Mouse (Mus musculus) T-helper 17 cell (primary cell): ENCODE data around the gene Gla.

Experiments
- in situ Hi-C, 2 experiments: fragments of 300-600 bp; cut with MboI, MseI; formaldehyde crosslinking; loops; 1 replicate in 1 of 2; 2 replicates in 1 of 2; pipeline ENCODE4 v1.15.1; 2025; ENCODE audit warnings: high pct_unique_total_duplicates in 2 of 2

Gene Gla

DNA sequence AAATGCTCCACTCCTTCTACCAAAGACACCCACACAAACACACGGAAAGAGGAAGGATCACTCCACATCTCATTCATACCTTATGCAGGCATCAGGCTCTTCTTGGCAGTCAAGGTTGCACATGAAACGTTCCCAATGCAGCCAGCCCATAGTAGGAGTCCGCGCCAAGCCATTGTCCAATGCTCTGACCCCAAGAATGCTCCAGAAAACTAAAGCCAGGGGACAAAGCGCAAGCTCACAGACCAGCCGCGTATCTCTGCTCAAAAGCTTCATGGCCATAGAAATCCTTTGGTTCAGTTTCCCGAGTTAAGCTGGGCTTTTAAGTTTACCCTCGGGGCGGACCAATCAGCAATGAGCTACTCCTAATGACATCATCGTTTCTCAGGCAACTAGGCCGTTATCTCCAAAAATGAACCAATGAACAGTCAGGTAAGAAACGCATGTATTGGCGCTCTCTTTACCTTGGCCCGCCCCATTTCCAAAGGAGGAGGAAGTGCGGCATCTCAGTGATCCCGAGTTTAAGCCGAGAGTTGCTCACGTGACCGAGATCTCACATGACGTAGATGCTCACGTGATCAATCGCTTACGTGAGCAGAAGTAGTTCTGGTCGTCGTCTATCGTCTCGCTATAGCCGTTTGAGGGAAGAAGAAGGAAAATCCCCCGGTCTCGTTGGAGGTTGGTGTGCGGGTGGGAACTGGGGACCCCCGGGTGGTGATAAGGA lies at the start of gene Gla, which contains the start of gene Hnrnph2:
Gene Gla (minus strand): TSS at position 467 of the 721 bp plus-strand sequence.
Gene Hnrnph2 (plus strand): TSS at position 521 of the 721 bp plus-strand sequence.
- in situ Hi-C loops: loop anchor here in 1 of 2 experiments (5.0 kb wide), 1 partner anchor 206 kb away; the partner anchor contains the start of gene Armcx2

DNA sequence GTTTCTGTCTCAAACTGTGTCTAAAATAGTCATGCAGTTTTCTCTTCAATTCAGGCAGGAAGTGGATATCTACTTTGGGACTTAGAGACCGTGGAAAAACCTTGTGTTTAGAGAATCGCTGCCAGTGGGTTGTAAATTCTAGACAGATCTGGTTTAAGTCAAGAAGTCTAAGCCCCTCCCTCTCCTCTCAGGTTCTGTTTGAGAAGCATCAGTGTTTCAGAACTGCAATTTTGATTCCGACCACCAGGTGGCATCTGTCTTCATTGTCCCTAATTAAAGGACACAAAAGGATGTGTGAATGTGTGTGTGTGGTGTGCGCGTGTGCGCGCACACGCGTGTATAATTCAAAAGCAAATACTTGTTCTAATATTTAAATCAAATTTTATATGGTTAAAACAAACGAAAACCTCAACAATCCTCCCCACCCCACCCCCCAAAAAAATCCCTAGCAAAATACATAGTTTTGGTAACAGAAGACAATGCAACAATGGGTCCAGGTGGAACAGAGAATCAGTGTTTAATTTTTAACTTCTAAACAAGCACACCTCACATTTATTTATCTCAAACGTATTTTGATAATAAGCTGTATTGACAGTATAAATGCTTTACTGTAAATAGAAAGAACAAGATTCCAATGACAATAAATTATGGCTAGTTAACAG lies 47.2 kb upstream of the Gla start:
- in situ Hi-C loops: no loop called here

DNA sequence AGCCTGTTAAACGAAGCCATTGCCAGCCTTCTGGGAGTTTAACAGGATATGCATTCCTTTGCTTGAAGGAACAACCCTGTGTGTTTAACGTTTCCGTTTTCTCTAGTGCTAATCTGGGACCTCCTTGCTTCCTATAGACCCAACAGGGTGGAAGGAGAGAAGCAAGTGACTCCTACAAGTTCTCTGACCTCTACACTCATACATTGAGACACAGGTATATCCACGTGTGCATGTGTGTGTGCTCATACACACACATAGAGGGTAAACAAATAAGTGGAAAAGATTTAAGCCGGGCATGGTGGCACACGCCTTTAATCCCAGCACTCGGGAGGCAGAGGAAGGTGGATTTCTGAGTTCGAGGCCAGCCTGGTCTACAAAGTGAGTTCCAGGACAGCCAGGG lies 46.5 kb upstream of the Gla start:
- in situ Hi-C loops: no loop called here

DNA sequence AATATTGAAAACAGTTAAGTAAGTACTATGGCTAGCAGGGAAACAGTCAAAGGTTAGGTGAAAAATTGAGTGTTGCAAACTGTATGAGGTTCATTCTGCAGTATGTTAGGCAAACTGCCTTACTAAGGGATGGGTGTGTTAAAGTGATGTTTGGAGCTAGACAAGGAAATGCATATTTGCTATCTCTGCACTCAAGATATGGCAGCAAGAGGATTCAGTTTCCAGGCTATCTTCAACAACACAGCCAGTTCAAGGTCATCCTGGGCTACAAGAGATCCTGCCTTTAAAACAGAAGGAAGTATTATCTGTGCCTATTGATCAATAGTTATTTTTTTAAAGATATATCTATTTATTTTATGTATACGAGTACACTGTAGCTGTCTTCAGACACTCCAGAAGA lies 45.4 kb upstream of the Gla start:
- in situ Hi-C loops: no loop called here

DNA sequence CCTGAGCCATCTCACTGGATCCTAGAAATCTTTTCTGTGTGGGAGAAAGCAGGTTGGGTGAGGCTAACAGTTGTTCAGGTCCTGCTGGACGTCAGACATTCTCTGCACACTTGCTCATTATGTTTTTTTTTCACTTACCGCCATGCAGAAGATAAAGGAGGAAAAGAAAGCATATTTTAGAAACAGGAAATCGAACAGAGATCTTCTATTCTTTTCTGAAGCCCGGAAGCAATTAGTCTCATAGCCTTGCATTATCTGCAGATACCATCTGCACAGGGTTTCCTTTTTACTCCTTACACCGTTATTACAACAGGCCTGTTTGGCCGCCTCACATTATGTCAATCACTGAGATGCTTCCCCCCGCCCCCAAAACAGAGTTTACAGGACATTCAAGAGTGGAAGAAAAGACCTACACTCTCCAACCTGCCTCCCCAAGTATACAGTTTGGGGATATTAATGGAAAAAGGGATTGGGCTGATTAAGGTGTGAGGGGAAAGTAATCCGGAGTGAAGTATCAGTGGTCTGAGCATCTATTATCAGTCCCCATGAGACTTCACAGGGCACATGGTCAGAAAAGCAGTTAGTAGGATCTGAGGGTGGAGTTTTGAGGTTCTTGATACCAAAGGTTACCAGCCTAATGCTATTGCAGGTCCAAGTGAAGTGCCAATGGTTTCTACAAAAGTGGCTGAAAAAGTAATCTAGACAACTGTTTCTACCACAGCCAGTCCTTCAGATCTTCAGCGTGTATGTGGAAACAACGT lies 40.3 kb upstream of the Gla start:
- in situ Hi-C loops: no loop called here

DNA sequence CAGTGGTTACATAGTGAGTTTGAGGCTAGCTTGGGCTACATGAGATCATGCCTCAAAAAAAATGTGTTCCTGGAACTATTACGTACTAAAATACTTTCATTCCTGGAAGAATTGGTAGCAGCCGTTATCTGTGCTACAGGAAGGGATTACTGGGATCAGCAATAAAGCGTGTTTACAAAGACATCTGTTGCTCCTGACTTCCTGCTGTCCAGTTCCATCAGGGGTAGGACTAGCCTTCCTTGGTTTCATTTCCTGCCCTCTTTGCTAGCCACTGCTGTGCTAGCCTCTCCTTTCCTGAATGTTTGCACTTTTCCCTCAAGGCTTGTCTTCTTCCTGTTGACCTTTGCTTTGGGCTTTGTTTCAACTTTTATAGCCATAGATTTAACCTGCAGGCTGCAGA lies 34.9 kb upstream of the Gla start:
- in situ Hi-C loops: no loop called here

DNA sequence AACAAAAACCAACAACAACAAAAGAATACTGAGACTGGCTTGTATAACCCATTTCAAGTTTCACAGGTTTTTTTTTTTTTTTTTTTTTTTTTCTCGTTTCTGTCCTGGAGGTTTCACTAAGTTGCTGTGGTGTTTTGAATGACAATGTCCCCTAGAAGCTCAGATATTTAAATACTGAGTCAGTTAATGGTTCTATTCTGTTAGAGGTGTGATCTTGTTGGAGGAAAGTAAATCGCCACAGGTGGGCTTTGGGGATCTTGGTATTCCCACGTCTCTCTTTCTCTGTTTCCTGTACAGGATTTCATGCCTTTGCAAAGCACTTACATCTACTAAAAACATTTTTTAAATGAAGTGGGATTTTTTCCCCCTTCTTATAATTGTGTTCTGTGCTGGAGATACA lies 34.2 kb upstream of the Gla start:
- in situ Hi-C loops: no loop called here

DNA sequence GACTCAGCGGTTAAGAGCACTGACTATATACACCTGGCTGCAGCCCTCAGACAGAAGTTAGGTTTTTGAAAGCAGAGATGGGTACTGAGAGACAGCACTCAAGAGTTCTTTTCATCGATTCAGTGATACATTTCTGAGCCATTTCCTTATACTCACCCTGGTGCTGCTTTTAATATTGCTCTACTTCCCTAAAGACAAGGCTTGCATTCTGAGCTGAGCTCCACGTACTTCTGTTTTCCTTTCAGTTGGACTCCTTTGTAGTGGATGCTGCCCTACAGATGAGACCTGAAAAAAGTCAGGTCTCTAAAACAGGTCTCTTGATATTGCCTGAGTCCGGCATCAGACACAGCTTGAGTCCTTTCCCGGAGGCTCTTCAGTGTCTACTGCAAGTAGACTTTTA lies 31.8 kb upstream of the Gla start:
- in situ Hi-C loops: no loop called here

DNA sequence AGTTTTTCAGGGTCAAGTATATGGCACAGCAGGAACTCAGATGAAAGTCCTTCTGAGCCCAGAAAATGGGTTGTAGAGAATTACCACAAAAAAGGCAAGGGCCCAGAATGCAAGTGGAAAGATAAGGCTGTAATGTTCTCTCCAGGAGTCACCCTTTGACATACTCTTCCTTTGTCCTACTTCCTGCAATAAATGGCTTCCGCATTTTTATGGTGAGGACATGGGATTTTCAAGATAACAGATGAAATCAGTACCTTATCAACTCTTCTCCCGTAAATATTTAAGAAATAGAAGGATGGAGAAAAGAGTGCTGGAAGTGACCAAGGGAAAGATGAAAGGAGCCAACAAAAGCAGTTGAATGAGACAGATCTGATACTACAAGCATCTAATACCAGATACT lies 27.3 kb upstream of the Gla start:
- in situ Hi-C loops: no loop called here

DNA sequence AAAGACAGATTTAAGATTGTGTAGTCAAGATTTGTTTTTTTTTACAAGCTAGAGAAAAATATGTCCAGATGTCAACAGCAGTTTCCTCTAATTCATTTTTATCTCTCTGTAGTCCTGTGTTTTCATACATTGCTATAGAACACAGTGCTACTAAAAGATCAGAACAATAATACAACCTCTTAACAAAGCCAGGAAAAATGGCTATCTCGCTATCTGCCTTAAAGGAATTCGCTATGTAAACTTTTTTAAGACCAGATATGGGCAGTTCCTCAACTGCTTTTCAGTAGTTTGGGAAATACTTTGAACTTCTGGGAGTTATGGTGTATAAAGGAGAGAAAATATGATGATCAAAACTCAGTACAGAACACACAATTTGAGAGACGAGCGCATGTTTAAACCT lies 22.4 kb upstream of the Gla start:
- in situ Hi-C loops: no loop called here

DNA sequence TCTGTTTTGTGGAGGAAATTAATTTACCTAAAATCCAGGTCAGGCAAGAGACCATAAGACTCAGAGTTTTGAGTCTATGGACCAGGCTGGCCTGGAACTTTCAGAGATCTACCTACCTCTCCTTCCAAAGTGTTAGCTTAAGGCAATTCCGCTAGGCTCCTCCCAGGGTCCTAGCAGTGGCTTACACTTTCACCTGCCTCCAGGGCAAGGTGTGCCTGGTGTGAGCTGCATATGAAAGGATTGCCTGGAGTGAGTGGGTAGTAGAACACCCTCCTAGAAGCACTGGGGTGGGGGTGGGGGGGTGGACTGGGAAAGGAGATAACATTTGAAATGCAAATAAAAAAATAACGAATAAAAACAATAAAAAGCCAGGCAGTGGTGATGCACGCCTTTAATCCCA lies 20.8 kb upstream of the Gla start:
- in situ Hi-C loops: no loop called here

DNA sequence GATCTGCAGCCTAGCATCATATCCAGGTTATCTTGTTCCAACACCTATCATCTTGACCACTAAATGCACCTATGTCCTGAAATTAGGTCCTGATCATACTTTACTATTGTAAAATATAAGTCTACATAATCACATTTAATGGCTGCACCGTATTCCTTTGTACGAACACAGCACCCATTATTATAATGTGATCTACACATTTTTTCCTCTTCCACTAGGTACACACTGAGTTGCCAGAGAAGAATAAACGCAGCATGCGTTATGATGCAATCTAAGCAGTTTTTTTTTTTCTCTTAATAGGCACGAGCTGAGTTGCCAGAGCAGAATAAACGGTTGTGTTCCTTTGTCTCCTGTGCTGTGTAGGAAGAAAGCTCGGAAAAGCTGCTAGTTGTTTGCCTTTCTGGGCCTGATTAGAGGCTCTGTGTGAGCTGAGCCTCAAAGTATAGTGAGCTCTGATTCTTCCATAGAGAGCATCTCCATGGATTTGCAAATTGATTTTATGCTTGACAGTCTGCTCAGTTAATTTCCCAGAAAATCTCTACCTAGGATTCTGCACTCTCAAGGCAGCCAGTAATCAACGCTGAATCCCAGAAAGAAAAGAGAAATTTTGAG lies 19.4 kb upstream of the Gla start:
- in situ Hi-C loops: no loop called here

DNA sequence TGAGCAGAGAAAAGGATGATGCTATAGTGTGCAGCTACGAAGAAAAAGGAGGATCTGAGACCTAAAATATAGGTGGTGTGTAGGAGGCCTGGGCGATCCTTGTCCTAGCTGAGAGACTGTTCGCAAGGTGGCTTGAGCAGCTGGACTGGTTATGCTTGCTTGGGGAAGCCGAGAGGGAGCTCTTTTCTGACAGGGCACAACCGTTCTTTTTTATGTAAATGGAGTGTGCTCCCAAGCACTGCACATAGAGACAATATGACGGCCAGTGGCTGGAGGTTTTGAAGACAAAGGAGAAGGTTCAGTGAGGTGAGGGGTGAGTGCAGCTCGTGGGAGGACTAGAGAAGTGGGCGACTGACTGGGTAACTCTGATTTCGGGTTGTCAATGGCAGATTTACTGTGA lies 18.8 kb upstream of the Gla start:
- in situ Hi-C loops: no loop called here

DNA sequence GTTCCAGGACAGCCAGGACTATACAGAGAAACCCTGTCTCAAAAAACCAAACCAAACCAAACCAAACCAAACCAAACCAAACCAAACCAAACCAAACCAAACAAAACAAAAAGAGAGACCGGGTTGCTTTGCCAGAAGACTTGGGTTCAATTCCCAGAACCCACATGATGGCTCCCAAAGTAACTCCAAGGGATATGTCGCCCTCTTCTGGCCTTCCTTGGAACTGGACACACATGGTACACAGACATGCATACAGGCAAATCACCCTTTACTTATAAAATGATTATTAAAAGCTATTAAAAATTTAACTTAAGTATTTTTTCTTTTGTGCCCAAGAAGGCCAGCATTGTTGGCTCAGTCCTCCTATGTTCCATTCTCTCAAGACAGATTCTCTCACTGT lies 13.4 kb upstream of the Gla start:
- in situ Hi-C loops: no loop called here

DNA sequence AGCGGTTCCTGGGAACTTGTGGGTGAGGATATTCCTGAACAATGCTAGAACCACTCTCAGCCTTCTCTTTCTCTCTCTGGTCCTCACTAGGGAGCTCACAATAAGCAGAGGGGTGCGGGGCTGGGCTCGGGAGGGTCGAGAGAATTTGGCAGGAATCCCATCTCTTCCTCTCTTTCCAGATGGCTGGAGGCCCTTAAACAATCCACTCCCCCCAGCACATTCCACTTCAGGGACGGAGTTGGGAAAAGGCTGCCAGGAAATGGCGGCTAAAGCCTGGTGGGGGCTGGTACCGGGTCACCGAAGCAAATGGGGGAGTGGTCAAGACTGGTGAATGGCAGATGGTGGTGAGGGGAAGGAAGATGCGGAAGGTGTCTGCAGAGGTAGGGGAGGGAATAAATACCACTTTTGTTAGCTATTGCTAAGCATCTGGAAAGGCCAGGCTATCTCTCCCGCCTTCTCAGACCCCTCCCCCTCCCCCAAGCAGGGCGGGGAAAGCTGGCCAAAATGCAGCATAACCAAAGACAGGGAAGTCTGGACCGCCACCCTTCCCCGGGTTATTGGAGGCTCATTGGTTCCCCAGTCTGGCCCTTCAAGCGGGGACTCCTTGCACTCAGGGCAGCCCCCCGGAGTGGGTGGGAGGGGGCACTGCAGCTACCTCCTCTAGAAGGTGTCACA lies 11.5 kb upstream of the Gla start:
- in situ Hi-C loops: no loop called here

DNA sequence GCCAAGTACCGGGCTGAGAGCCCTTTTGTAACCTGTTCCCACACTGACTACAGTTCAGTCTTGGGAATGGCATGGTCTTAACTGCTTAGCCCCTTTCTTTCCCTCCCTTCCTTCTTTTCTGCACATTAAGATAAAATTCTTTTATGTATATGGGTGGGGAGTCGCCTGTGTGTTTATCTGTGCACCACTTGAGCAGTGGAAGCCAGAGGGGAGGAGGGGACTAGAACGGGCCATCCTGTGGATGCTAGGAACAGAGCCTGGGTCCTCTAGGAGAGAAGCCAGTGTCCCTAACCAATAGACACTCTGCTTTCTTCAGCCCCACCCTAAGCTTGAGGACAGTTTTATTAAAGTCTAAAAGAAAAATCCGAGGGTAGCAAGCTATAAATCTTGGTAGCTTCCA lies 10.1 kb upstream of the Gla start:
- in situ Hi-C loops: no loop called here

DNA sequence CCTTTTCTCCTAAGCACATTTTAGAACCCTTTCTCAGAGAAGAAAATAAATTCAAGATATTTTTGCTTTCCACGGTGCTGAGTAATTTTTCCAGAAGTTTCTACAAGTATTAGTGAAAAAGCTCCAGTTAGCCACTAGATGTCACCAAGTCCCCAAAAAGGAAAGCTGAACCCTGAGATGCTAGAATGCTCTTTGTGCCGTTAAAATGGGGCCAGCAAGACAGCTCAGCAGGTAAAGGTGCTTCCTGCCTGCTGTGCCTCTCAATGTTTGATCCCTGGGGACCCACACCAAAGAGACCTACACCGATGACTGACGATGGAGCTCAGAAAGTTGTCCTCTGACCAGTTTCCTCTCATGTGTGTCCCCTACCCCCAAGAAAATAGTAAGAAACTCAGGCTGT lies 8.5 kb upstream of the Gla start:
- in situ Hi-C loops: loop anchor here in 1 of 2 experiments (5.0 kb wide), 1 partner anchor 73 kb away; no protein-coding TSS in a partner anchor

DNA sequence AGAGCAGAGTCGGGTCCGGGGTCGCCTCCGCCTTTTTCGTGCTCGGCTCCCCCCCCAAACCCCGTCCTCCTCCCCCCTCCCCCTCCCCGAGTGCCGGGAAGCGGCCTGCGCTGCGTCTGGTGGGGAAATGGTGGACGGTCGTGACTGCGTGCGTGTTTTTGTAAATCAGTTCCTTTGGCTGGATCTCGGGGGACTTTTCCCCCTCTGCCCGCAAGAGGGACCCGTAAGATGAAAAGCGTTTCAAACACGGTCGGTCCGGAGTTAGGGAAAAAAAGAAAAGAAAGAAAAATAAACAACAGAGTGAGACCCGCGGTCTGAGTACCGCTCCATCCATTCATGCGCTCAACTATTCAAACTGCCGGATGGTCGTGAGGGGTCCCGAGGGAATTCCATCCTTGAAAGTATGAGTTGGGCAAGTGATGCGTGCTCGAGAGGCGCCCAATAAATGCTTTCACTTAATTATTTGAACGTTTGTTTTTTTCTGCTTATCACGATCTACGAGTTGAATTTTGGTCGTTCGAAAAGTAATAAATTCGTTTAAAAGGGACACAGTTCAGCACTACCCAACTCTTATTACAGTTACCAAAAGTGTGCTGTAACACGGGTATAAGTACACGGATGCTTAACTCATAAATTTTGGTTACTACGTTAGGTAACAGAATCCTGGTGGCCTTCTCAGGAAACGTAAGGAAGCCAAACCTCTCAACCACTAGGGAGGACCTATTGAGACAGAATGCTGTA lies 625 bp upstream of the Gla start:
- in situ Hi-C loops: loop anchor here in 1 of 2 experiments (5.0 kb wide), 1 partner anchor 206 kb away; the partner anchor contains the start of gene Armcx2

DNA sequence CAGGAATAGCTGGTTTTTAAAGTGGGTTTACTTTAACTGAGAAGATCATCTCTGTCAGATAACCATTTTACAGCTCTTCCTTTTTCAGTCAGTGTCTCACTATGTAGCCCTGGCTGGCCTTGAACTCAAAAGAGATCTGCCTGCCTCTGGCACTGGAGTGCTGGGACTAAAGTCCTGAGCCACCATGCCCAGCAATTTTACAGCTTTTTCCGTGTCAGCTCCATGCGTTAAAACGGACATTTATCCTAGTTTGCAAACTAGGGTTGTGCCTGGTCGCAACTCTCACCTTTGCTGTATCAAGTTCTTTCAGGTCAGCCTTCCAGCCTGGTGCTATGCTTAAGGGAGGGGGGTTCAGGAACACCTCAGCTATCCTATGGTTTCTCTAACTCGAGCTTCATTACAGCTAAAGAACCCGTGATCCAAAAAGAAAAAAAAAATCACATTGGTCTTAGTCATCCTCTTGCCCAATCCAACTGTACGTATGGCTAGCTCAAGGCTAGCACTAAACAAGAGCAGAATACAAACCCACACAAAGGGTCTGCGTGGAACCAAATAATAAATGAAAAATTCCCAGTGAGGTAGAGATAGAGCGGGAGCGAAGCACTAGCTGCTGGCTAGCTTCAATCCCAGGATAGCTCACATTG lies 881 bp downstream of the Gla start:
- in situ Hi-C loops: loop anchor here in 1 of 2 experiments (5.0 kb wide), 1 partner anchor 207 kb away; the partner anchor contains the start of gene Armcx2

DNA sequence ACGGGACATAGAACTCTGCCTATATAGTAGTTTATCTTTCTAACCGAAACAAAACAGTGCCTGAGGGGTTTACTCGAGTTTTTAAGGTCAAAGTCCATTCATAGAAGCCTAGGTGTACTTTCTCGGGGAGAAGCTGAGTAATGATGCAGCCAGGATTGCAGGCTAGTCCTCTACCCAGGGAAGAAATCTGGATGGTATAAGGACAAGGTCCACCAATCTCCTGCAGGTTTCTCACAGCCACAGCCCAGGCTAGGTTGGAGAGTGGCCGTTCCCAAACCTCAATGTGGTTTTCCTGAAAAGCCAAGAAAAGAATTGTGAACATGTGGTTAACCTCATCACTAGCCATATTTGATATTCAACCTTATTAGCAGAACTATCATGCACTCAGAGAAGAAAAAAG lies 11.1 kb downstream of the Gla start:
- in situ Hi-C loops: no loop called here
